Mouse (Mus musculus): ENCODE measurements around the gene Tnfsfm13. TPM values are rescaled to one million over a fixed set of nuclear protein-coding genes. Genes with fewer than 3 reads are reported as not detected.

Gene Tnfsfm13
- polyA plus RNA-seq, 1 experiment = not detected

DNA sequence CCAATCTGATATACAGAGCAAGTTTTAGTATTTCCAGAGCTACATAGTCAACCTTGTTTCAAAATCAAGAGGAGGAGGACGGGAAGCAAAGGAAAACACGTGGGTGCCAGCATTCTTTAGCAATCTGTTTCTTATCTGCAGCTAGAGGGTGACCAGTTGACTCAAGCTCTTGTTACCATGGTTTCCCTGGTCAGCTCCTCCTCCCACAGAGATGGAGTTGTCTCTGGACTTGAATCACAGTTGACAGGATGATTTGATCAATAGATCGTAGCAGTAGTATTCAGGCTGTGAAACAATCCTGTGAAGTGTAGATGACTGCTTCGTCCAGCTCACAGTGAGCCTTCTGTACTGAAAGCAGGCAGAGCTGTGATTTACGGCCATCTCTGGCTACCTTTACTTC is 20.0 kb upstream of the Tnfsfm13 start:
- TF ChIP-seq POLR2A (IDR thresholded peaks at IDR 0.05; ENCODE audit: insufficient read depth, low read depth, low read length) (no peak), CTCF (IDR thresholded peaks at IDR 0.05; ENCODE audit: insufficient read depth, low read depth, low read length) (no peak)
- Histone ChIP-seq H3K4me3 (ENCODE audit: insufficient read depth, low read depth, low read length) (no peak overlapping the region), H3K4me1 (ENCODE audit: control insufficient read depth, insufficient read depth, low read length) (no peaks in the 10 kb centered on the region), H3K27ac (ENCODE audit: insufficient read depth, low read depth, low read length) (no peak overlapping the region)
- WGBS = 51% methylated on average over 5 of the region's 5 CpGs

DNA sequence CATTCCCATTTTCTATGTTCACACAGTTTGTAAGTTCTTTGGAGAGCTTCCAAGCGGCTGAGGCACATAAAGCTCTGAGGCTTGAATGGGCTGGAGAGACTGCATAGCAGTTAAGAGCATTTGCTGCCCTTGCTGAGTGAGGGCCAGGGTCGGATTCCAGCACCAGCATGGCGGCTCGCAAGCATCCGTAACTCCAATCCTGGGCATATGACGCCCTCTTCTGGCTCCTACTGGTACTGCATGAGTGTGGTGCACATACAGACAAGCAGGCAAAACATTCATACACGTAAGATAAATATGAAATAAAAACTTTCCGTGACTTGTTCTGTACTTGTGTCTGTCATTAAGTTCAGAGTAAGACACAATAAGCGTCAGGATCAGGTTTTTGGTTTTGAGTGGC is 19.6 kb upstream of the Tnfsfm13 start:
- 60% methylated on average over 9 of the region's 9 CpGs for WGBS
- no peak overlapping the region for H3K27ac ChIP-seq (ENCODE audit: insufficient read depth, low read depth, low read length)

DNA sequence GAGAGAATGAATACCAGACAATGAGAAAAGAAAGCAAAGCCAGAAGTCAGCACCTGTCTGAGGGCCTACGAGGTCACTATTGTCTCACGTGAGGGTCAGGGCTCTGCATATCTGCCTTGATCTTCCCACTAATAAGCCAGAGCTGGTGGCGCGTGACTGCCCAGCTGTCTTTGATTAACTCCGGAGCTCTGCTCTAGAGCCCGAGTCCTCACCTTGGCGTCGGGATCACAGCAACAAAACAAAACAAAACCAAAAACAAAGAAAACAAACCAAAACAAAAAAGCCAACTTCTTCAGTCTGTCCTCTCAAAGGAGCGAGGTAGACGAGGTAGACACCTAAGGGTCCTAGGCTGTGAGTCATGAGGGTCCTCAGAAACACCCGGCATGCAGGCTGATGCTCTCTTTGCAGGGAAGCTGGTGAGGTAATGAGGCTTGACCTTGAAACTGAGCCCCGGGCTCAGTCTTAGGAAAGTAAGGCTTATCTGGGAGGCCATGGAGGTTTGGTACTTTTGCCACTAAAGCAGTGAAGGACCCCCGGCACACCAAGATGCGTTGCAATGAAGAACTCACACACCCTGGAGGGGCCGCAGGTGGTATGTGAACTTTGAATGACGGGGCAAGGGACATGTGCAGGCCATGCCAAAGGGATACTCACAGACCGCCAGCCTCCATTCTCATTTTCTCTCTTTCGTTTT is 18.9 kb upstream of the Tnfsfm13 start:
- TF ChIP-seq POLR2A (IDR thresholded peaks at IDR 0.05; ENCODE audit: insufficient read depth, low read depth, low read length) (no peak), CTCF (IDR thresholded peaks at IDR 0.05; ENCODE audit: insufficient read depth, low read depth, low read length) (no peak)
- 83% methylated on average over 18 of the region's 18 CpGs for WGBS

More for the DNA sequence above, 19.6 kb upstream of the Tnfsfm13 start:
- Histone ChIP-seq H3K4me1 (ENCODE audit: control insufficient read depth, insufficient read depth, low read length) (no peaks in the 10 kb centered on the region), H3K4me3 (ENCODE audit: insufficient read depth, low read depth, low read length) (no peak overlapping the region)
- TF ChIP-seq POLR2A (IDR thresholded peaks at IDR 0.05; ENCODE audit: insufficient read depth, low read depth, low read length) (no peak), CTCF (IDR thresholded peaks at IDR 0.05; ENCODE audit: insufficient read depth, low read depth, low read length) (0 out of 2 replicates have a peak, but pooled peaks have one; percentile 8)

DNA sequence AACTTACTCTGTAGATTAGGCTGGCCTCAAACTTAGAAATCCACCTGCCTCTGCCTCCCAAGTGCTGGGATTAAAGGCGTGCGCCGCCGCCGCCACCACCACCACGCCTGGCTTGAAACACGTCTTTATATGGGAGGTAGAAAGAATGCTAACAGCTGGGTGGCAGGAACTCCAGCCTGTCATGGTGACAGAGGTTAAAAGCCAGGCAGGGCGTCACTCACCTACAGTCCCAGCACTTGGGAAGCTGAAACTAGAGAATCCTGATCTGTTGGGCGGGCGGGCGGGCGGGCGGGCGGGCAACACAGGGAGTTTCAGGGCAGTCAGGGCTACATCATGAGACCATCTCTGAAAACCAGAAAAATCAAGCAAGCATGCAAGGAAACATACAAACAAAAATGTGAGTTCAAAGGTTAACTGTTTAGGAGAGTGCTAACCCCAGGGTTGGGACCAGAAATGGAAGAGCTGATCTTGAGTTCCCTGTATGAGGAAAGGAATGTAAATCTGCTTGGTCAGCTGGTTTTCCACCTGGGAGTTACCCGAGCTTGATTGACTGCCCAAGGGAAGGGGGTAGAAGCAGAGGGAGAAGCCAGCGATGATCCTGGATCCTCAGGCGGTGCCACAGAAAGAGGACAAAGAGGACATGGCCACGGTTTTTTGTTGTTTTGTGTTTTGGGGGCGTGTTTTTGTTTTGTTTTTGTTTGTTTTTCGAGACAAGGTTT is 17.2 kb upstream of the Tnfsfm13 start:
- H3K4me1 ChIP-seq (ENCODE audit: control insufficient read depth, insufficient read depth, low read length) = no peaks in the 10 kb centered on the region
- H3K4me3 ChIP-seq (ENCODE audit: insufficient read depth, low read depth, low read length) = no peak overlapping the region
- no peak for TF ChIP-seq POLR2A (IDR thresholded peaks at IDR 0.05; ENCODE audit: insufficient read depth, low read depth, low read length)
- no peak for TF ChIP-seq CTCF (IDR thresholded peaks at IDR 0.05; ENCODE audit: insufficient read depth, low read depth, low read length)
- H3K27ac ChIP-seq (ENCODE audit: insufficient read depth, low read depth, low read length) = no peak overlapping the region
- 90% methylated on average over 20 of the region's 20 CpGs for WGBS

More for the DNA sequence above, 18.9 kb upstream of the Tnfsfm13 start:
- Histone ChIP-seq H3K4me3 (ENCODE audit: insufficient read depth, low read depth, low read length) (no peak overlapping the region), H3K4me1 (ENCODE audit: control insufficient read depth, insufficient read depth, low read length) (no peaks in the 10 kb centered on the region), H3K27ac (ENCODE audit: insufficient read depth, low read depth, low read length) (no peak overlapping the region)

DNA sequence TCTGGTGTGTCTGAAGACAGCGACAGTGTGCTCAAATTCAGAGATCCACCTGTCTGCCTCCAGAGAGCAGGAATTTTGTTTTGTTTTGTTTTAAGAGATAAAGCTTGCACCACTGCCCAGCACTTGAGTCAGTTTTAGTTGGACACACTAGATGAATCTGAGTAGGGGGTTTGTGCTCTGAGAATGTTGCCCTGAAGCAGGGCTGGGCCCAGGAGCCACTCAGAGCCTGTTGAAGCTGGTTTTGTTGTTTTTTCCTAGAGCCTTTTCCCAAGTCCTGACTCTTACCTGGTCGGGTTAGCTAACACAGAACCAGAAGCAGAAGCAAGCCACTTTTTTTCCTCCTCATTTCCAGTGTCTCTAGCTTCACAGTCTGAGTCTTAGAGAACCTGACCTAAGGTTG is 15.2 kb upstream of the Tnfsfm13 start:
- H3K4me3 ChIP-seq (ENCODE audit: insufficient read depth, low read depth, low read length) = no peak overlapping the region
- 91% methylated on average over 2 of the region's 2 CpGs for WGBS

DNA sequence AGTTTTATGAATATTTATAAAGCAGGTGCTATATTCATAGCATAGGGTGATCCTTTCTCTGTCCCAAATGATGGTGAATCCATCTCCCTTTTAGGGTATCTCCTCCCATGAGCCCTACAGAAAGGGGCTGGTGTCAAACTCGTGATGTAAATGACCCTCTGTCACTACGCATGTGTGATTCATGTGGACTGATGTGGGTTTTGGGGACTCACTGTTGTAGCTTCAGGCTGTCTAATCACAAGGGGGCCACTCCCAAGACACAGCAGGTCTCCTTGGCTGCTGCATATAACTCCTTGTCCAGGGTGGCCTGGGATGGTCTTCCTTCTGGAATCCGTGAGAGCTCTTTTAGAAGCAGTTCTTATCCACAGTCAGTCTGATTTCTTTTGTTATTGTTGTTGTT is 14.6 kb upstream of the Tnfsfm13 start:
- H3K27ac ChIP-seq (ENCODE audit: insufficient read depth, low read depth, low read length) = no peak overlapping the region
- TF ChIP-seq POLR2A (IDR thresholded peaks at IDR 0.05; ENCODE audit: insufficient read depth, low read depth, low read length) (no peak), CTCF (IDR thresholded peaks at IDR 0.05; ENCODE audit: insufficient read depth, low read depth, low read length) (no peak)

More for the DNA sequence above, 15.2 kb upstream of the Tnfsfm13 start:
- no peak for TF ChIP-seq POLR2A (IDR thresholded peaks at IDR 0.05; ENCODE audit: insufficient read depth, low read depth, low read length)
- TF ChIP-seq CTCF (IDR thresholded peaks at IDR 0.05; ENCODE audit: insufficient read depth, low read depth, low read length) = no peak
- peaks cover 6% of the 10 kb centered on the region for H3K4me1 ChIP-seq (ENCODE audit: control insufficient read depth, insufficient read depth, low read length)
- H3K27ac ChIP-seq (ENCODE audit: insufficient read depth, low read depth, low read length) = no peak overlapping the region

DNA sequence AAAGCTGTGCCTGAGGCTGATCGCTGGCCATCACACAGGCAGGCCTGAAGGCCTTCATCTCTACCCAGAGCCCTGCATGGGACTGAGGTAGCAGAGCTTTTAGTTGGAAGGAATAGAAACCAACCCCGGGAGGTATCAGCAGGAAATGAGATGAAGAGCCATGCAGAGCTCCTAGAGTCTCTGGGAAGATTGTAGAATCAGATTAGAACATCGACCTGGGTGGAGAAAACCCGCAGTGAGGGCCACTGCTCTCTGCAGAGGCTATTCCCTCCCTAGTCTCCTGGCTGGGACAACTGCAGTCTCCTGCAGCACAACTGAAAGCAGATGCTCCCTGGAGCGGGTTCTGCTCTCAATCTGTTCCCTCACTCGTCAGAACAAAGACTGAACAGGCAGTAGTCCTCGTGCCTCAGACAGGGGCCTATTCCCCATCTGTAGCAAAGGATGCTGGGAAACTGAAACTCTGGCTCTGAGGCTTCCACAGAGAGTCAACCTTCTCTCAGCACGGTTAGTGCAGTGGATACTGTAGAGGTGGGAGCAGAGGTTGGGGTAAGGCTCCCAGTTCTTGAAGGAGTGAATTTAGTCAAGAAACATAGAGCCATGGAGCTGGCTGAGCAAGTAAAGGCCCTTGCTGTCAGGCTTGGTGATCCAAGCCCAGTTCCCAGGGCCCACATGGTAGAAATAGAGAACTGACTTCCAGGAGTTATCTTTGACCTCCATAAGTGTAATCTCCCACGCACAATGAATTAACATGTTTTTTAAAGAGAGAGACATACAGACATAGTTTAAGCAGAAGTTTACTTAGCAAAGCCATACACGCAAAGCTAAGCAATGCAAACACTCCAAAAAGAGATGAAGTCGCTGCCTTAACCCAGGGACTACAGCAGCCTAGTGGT is 13.9 kb upstream of the Tnfsfm13 start:
- Histone ChIP-seq H3K4me1 (ENCODE audit: control insufficient read depth, insufficient read depth, low read length) (peaks cover 6% of the 10 kb centered on the region), H3K4me3 (ENCODE audit: insufficient read depth, low read depth, low read length) (no peak overlapping the region), H3K27ac (ENCODE audit: insufficient read depth, low read depth, low read length) (no peak overlapping the region)
- TF ChIP-seq POLR2A (IDR thresholded peaks at IDR 0.05; ENCODE audit: insufficient read depth, low read depth, low read length) = no peak
- TF ChIP-seq CTCF (IDR thresholded peaks at IDR 0.05; ENCODE audit: insufficient read depth, low read depth, low read length) = no peak
- 70% methylated on average over 11 of the region's 11 CpGs for WGBS

More for the DNA sequence above, 14.6 kb upstream of the Tnfsfm13 start:
- WGBS = 85% methylated on average over 3 of the region's 3 CpGs
- H3K4me1 ChIP-seq (ENCODE audit: control insufficient read depth, insufficient read depth, low read length) = peaks cover 6% of the 10 kb centered on the region
- H3K4me3 ChIP-seq (ENCODE audit: insufficient read depth, low read depth, low read length) = no peak overlapping the region

DNA sequence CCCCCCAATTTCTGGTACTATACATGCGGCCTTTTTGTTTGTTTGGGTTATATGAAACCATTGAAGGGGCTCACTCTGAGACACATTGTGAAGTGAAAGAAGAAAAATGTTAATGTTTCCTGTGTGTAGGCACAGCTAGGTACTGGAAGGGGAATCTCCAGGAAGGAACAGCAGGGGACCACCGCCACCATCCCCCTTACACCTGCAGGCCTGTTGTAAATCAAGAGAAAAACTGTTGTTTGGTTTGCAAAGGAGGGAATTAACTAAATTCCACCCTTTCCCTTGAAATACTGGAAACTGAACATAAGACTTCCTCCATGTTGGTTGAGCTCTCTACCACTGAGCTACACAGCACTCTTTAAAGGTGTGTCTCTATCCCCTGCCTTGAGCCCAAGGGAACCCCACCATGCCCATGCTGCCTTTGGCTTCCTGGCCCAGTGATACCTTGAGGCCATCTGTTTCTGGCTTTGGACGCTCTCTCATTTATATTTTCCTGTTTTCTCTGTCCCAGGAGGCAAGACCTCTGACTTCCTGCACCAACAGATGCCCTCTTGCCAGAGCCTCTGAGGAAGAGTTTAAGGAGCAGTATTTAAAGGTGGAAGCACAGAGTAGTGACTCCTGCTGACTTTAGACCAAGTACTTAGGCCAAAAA is 12.8 kb upstream of the Tnfsfm13 start:
- 97% methylated on average over 3 of the region's 3 CpGs for WGBS
- Histone ChIP-seq H3K4me3 (ENCODE audit: insufficient read depth, low read depth, low read length) (no peak overlapping the region), H3K4me1 (ENCODE audit: control insufficient read depth, insufficient read depth, low read length) (peaks cover 6% of the 10 kb centered on the region), H3K27ac (ENCODE audit: insufficient read depth, low read depth, low read length) (no peak overlapping the region)
- TF ChIP-seq POLR2A (IDR thresholded peaks at IDR 0.05; ENCODE audit: insufficient read depth, low read depth, low read length) (no peak), CTCF (IDR thresholded peaks at IDR 0.05; ENCODE audit: insufficient read depth, low read depth, low read length) (no peak)
